Mouse (Mus musculus) neural tube, embryonic 11.5 days (tissue): Measurements from ENCODE around the gene Tmcc3. TPM values are rescaled to one million over a fixed set of nuclear protein-coding genes. Genes with fewer than 3 reads are reported as not detected.

Experiments
- ATAC-seq: fragments of 200-750 bp; cut with Nextera tagmentation; 2 replicates; pipeline ENCODE4 v1.8.0; 2017; ENCODE audit warnings: moderate number of reproducible peaks, mild to moderate bottlenecking, moderate TSS enrichment, moderate library complexity; ENCODE audit not compliant: insufficient read depth, low FRiP score, low TSS enrichment
- DNase-seq: peaks from one replicate; pipeline ENCODE4 v3.0.0-alpha.2; 2015; ENCODE audit warnings: low spot score
- H3K27ac ChIP-seq: fragments of 300-500 bp; sonication (generic); 2 replicates; pipeline ENCODE4 v1.5.1; 2014; ENCODE audit warnings: low read depth, mild to moderate bottlenecking, low read length
- H3K27me3 ChIP-seq: fragments of 300-500 bp; sonication (generic); 2 replicates; pipeline ENCODE4 v1.6.1; 2014; ENCODE audit warnings: mild to moderate bottlenecking, low read length, mixed read lengths; ENCODE audit not compliant: control insufficient read depth, insufficient read depth
- H3K36me3 ChIP-seq: fragments of 300-500 bp; sonication (generic); 2 replicates; pipeline ENCODE4 v1.6.1; 2014; ENCODE audit warnings: mild to moderate bottlenecking, low read length, moderate library complexity, mixed read lengths; ENCODE audit not compliant: control insufficient read depth, insufficient read depth
- H3K4me1 ChIP-seq: fragments of 300-500 bp; sonication (generic); 2 replicates; pipeline ENCODE4 v1.6.1; 2014; ENCODE audit warnings: low read length, mixed read lengths; ENCODE audit not compliant: control insufficient read depth, insufficient read depth
- H3K4me2 ChIP-seq: fragments of 300-500 bp; sonication (generic); 2 replicates; pipeline ENCODE4 v1.6.1; 2014; ENCODE audit warnings: low read depth, mild to moderate bottlenecking, moderate library complexity
- H3K4me3 ChIP-seq: fragments of 300-500 bp; sonication (generic); 2 replicates; pipeline ENCODE4 v1.5.1; 2014; ENCODE audit warnings: low read depth, low read length
- H3K9ac ChIP-seq: fragments of 300-500 bp; sonication (generic); 2 replicates; pipeline ENCODE4 v1.6.1; 2014; ENCODE audit warnings: mild to moderate bottlenecking, low read length
- H3K9me3 ChIP-seq: fragments of 300-500 bp; sonication (generic); 2 replicates; pipeline ENCODE4 v1.6.1; 2016; ENCODE audit warnings: low read length; ENCODE audit not compliant: control insufficient read depth
- WGBS: fragments of 180-500 bp; shearing (Covaris S2); extraction: QIAGEN DNeasy Blood & Tissue Kit; methylation state at CpG from one replicate; pipeline ENCODE4 v1.1.7; 2014; 5-methylcytosine and 5-hydroxymethylcytosine counted together
- polyA plus RNA-seq: library from polyadenylated mRNA; unstranded; fragments of >200 nt; fragmentation: Nextera tagmentation; extraction: Ambion mirVana; gene quantifications from 2 replicates; pipeline ENCODE4 v1.2.1, GENCODE M21; 2014

Tmcc3 gene
- polyA plus RNA-seq, 1 experiment from 2014 or later: 6.1 TPM

- no peak for ATAC-seq
- Histone ChIP-seq H3K9me3 (no peaks in the 10 kb centered on the region), H3K36me3 (no peaks in the 10 kb centered on the region), H3K27me3 (no peaks in the 10 kb centered on the region), H3K4me2 (no peak overlapping the region), H3K27ac (no peak overlapping the region), H3K4me1 (peaks cover 4% of the 10 kb centered on the region; the same call in 1 of the 2 replicates), H3K9ac (no peak overlapping the region), H3K4me3 (no peak overlapping the region)
- 93% methylated on average over 7 of the region's 7 CpGs for WGBS
- no peak for DNase-seq
These were observed 40.6 kb downstream of the Tmcc3 start for GRCm38 (mm10) chr10:94352172-94352876.

GRCm38 (mm10) chr10:94352877-94353853 lies 41.4 kb downstream of the Tmcc3 start:
- 89% methylated on average over 9 of the region's 9 CpGs for WGBS
- H3K27me3 ChIP-seq: no peaks in the 10 kb centered on the region
- H3K9ac ChIP-seq: no peak overlapping the region
- H3K4me3 ChIP-seq: no peak overlapping the region
- no peaks in the 10 kb centered on the region for H3K36me3 ChIP-seq
- H3K4me1 ChIP-seq: peaks cover 4% of the 10 kb centered on the region; the same call in 1 of the 2 replicates
- no peaks in the 10 kb centered on the region for H3K9me3 ChIP-seq
- H3K27ac ChIP-seq: no peak overlapping the region
- no peak for DNase-seq
- no peak overlapping the region for H3K4me2 ChIP-seq
- no peak for ATAC-seq

DNA sequence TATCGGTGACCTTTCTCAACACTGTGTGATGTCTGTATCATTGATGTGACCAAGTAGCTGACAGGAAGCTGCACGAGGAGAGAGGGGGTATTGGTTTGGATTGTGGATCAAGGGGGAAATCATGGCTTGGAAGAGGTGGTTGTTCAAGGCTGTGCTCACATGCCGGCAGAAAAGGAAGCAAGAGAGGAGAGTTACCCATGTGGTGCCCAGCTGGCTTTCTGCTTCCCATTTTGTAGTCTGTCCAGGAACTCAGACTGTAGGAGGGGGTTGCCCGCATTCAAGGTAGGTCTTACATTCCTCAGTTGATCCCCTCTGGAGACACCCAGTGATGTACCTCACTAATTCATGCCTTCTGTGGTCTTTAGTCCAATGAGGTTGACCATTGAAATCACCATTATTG lies 42.3 kb downstream of the Tmcc3 start:
- H3K4me3 ChIP-seq: no peak overlapping the region
- H3K9me3 ChIP-seq: no peaks in the 10 kb centered on the region
- ATAC-seq: no peak
- no peak for DNase-seq
- no peak overlapping the region for H3K9ac ChIP-seq
- H3K4me1 ChIP-seq: peaks cover 4% of the 10 kb centered on the region; the same call in 1 of the 2 replicates
- no peaks in the 10 kb centered on the region for H3K36me3 ChIP-seq
- no peak overlapping the region for H3K4me2 ChIP-seq
- H3K27ac ChIP-seq: no peak overlapping the region
- WGBS: 61% methylated on average over 4 of the region's 4 CpGs
- no peaks in the 10 kb centered on the region for H3K27me3 ChIP-seq

GRCm38 (mm10) chr10:94354427-94354826 lies 42.7 kb downstream of the Tmcc3 start:
- Histone ChIP-seq H3K9ac (no peak overlapping the region), H3K27ac (no peak overlapping the region), H3K36me3 (no peaks in the 10 kb centered on the region), H3K27me3 (no peaks in the 10 kb centered on the region), H3K4me2 (no peak overlapping the region), H3K4me1 (peaks cover 4% of the 10 kb centered on the region; the same call in 1 of the 2 replicates), H3K4me3 (no peak overlapping the region), H3K9me3 (no peaks in the 10 kb centered on the region)
- ATAC-seq (no peak), DNase-seq (no peak)
- WGBS: 86% methylated on average over 3 of the region's 3 CpGs

- Histone ChIP-seq H3K27me3 (no peaks in the 10 kb centered on the region), H3K36me3 (no peaks in the 10 kb centered on the region), H3K4me2 (no peak overlapping the region), H3K9ac (no peak overlapping the region), H3K4me3 (no peak overlapping the region), H3K4me1 (no peaks in the 10 kb centered on the region), H3K9me3 (no peaks in the 10 kb centered on the region), H3K27ac (no peak overlapping the region)
- 91% methylated on average over 13 of the region's 13 CpGs for WGBS
- no peak for DNase-seq
- no peak for ATAC-seq
These were observed 44.9 kb downstream of the Tmcc3 start for GRCm38 (mm10) chr10:94356504-94357169.

DNA sequence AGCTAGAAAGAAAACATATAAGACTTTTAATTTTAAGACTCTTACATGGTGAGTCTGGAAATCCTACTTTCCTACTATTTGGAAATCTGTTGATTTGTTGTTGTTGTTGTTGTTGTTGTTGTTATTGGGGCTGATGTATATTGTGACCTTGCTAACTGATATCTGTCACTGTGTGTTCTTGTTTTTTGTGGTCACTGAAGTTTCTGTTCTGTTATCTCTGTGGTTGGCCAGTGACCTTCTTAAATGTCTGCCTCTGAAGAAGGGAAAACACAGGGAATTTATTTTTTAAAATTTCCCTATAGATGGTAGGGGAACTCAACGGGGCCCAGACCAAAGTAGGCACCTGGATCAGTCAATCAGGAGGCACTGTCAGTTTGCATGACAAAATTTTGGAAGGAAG lies 48.9 kb downstream of the Tmcc3 start:
- no peaks in the 10 kb centered on the region for H3K36me3 ChIP-seq
- 65% methylated on average over 1 of the region's 1 CpGs for WGBS
- no peak for ATAC-seq
- no peak overlapping the region for H3K9ac ChIP-seq
- H3K27ac ChIP-seq: no peak overlapping the region
- no peak overlapping the region for H3K4me2 ChIP-seq
- no peaks in the 10 kb centered on the region for H3K27me3 ChIP-seq
- no peaks in the 10 kb centered on the region for H3K9me3 ChIP-seq
- H3K4me3 ChIP-seq: no peak overlapping the region
- no peak for DNase-seq
- H3K4me1 ChIP-seq: no peaks in the 10 kb centered on the region

GRCm38 (mm10) chr10:94371293-94371692 lies 59.5 kb downstream of the Tmcc3 start:
- WGBS: 83% methylated on average over 2 of the region's 2 CpGs
- no peak for DNase-seq
- no peak for ATAC-seq

DNA sequence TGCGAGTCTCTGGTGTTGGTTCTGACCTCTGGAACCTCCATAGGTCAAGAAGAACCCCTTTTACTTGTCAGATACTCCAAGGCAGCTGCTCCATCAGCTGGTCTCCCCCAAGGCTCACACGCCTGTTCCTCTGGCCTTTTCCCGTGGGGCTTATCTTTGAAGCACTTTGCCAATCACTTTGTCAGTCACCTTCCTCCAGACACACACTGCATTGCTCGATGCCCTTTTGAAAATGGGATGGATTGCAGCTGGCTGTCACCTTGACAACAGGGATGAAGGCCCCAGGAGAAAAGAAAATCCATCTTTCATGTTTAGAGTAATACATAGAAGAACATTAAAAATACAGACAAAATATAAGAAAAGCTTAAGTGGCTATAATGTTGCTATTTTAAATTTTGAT lies 65.2 kb downstream of the Tmcc3 start:
- no peaks in the 10 kb centered on the region for H3K27me3 ChIP-seq
- no peaks in the 10 kb centered on the region for H3K9me3 ChIP-seq
- WGBS: 76% methylated on average over 4 of the region's 4 CpGs
- DNase-seq (no peak), ATAC-seq (no peak)
- no peak overlapping the region for H3K4me2 ChIP-seq
- no peak overlapping the region for H3K4me3 ChIP-seq
- H3K4me1 ChIP-seq: 0 out of 2 replicates have a peak, but pooled peaks cover 3% of the 10 kb centered on the region
- H3K9ac ChIP-seq: no peak overlapping the region
- no peaks in the 10 kb centered on the region for H3K36me3 ChIP-seq
- no peak overlapping the region for H3K27ac ChIP-seq

More at GRCm38 (mm10) chr10:94371293-94371692, 59.5 kb downstream of the Tmcc3 start:
- no peak overlapping the region for H3K4me3 ChIP-seq
- no peaks in the 10 kb centered on the region for H3K27me3 ChIP-seq
- no peaks in the 10 kb centered on the region for H3K36me3 ChIP-seq
- no peak overlapping the region for H3K9ac ChIP-seq
- no peak overlapping the region for H3K4me2 ChIP-seq
- no peak overlapping the region for H3K27ac ChIP-seq
- 0 out of 2 replicates have a peak, but pooled peaks cover 4% of the 10 kb centered on the region for H3K4me1 ChIP-seq
- H3K9me3 ChIP-seq: no peaks in the 10 kb centered on the region
